Mouse (Mus musculus): ENCODE results near the gene Sptbn4. TPM values are rescaled to one million over a fixed set of nuclear protein-coding genes. Genes with fewer than 3 reads are reported as not detected.

Sptbn4 gene
- polyA plus RNA-seq, 1 experiment from 2014 or later = 0.28 TPM

DNA sequence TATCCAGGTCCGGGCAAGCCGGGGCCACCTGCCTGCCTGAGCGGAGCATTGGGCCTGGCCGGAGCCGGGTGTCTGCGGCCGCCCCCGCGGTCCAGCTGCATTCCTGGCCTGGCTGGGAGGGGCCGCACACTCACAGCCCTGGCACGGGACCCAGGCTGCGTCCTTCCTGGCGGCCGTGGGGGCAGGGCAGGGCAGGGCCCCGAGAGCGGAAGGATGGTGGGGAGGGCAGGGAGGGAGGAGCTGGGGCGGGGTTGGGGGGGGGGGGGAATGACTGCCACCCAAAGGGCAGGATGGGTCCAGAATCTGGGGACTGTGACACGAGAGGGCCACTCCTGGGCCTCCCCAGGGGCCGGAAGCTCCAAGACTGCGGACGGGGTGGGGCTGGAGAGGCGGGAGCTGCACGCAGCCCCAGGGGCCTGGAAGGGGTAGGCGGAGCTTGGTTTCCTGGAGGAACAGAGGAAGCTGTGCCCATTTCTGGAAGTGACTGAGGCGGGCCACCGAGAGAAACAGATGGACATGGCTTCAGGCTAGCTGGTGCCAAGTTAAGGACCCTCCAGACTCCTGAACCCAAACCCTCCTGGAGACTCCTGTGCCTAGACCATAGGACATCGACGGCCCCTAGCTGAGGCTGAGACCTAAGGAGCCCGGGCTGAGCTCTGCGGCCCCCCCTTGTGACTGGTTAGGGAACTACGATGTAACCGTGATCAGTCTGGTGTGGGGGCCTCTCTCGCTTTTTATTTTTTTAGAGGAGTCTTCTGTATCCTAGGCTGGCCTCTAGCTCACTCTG lies 43.2 kb upstream of the Sptbn4 start:
- peak; percentile 69 for TF ChIP-seq CTCF (IDR thresholded peaks at IDR 0.05; ENCODE audit: low read depth)
- H3K27me3 ChIP-seq (ENCODE audit: insufficient read depth, low read length) = no peaks in the 10 kb centered on the region

GRCm38 (mm10) chr7:27490227-27490542 lies 42.7 kb upstream of the Sptbn4 start:
- ATAC-seq (replicated peaks; ENCODE audit: low FRiP score, low read depth) = no peak
- H3K4me1 ChIP-seq (replicated peaks; ENCODE audit: insufficient read depth, low read length) = peaks cover 18% of the 10 kb centered on the region
- no peak for DNase-seq (ENCODE audit: low spot score)
- H3K36me3 ChIP-seq (ENCODE audit: insufficient read depth, low read length) = 0 out of 2 replicates have a peak, but pooled peaks cover 5% of the 10 kb centered on the region
- H3K27me3 ChIP-seq (ENCODE audit: insufficient read depth, low read length) = no peaks in the 10 kb centered on the region
- TF ChIP-seq CTCF (IDR thresholded peaks at IDR 0.05; ENCODE audit: low read depth) = no peak
- peak overlapping the region; percentile 55 for H3K9ac ChIP-seq (ENCODE audit: low read depth, low read length)
- peak overlapping the region; percentile 49 for H3K4me2 ChIP-seq (ENCODE audit: low read length)
- H3K27ac ChIP-seq = peak overlapping the region; percentile 94
- H3K4me3 ChIP-seq (replicated peaks; ENCODE audit: low read depth, low read length) = peak overlapping the region; percentile 27; the same call in 1 of the 2 replicates
- no peaks in the 10 kb centered on the region for H3K9me3 ChIP-seq (replicated peaks; ENCODE audit: low read length)
- 4% methylated on average over 4 of the region's 4 CpGs for WGBS

More for the DNA sequence above, 43.2 kb upstream of the Sptbn4 start:
- peak; percentile 96 for DNase-seq (ENCODE audit: low spot score)
- no peaks in the 10 kb centered on the region for H3K9me3 ChIP-seq (replicated peaks; ENCODE audit: low read length)
- peak; percentile 74 for ATAC-seq (replicated peaks; ENCODE audit: low FRiP score, low read depth)
- H3K4me3 ChIP-seq (replicated peaks; ENCODE audit: low read depth, low read length) = peak overlapping the region; percentile 27
- H3K4me1 ChIP-seq (replicated peaks; ENCODE audit: insufficient read depth, low read length) = peaks cover 16% of the 10 kb centered on the region
- peak overlapping the region; percentile 94 for H3K27ac ChIP-seq
- under 1% methylated on average over 31 of the region's 33 CpGs for WGBS
- peak overlapping the region; percentile 55 for H3K9ac ChIP-seq (ENCODE audit: low read depth, low read length)
- H3K4me2 ChIP-seq (ENCODE audit: low read length) = peak overlapping the region; percentile 49
- H3K36me3 ChIP-seq (ENCODE audit: insufficient read depth, low read length) = 0 out of 2 replicates have a peak, but pooled peaks cover 5% of the 10 kb centered on the region

GRCm38 (mm10) chr7:27489270-27489869 lies 41.9 kb upstream of the Sptbn4 start:
- no peak for TF ChIP-seq CTCF (IDR thresholded peaks at IDR 0.05; ENCODE audit: low read depth)
- H3K4me1 ChIP-seq (replicated peaks; ENCODE audit: insufficient read depth, low read length) = peaks cover 18% of the 10 kb centered on the region
- DNase-seq (ENCODE audit: low spot score) (no peak), ATAC-seq (replicated peaks; ENCODE audit: low FRiP score, low read depth) (no peak)
- peak overlapping the region; percentile 13; the same call in 1 of the 2 replicates for H3K4me2 ChIP-seq (ENCODE audit: low read length)
- H3K36me3 ChIP-seq (ENCODE audit: insufficient read depth, low read length) = 0 out of 2 replicates have a peak, but pooled peaks cover 5% of the 10 kb centered on the region
- H3K9me3 ChIP-seq (replicated peaks; ENCODE audit: low read length) = no peaks in the 10 kb centered on the region
- H3K27me3 ChIP-seq (ENCODE audit: insufficient read depth, low read length) = no peaks in the 10 kb centered on the region
- H3K4me3 ChIP-seq (replicated peaks; ENCODE audit: low read depth, low read length) = no peak overlapping the region
- peak overlapping the region; percentile 94 for H3K27ac ChIP-seq
- 90% methylated on average over 25 of the region's 25 CpGs for WGBS
- H3K9ac ChIP-seq (ENCODE audit: low read depth, low read length) = no peak overlapping the region

- H3K36me3 ChIP-seq (ENCODE audit: insufficient read depth, low read length) = 0 out of 2 replicates have a peak, but pooled peaks cover 5% of the 10 kb centered on the region
- DNase-seq (ENCODE audit: low spot score) = peak; percentile 70
Observed at GRCm38 (mm10) chr7:27487740-27488268, 40.3 kb upstream of the Sptbn4 start.

DNA sequence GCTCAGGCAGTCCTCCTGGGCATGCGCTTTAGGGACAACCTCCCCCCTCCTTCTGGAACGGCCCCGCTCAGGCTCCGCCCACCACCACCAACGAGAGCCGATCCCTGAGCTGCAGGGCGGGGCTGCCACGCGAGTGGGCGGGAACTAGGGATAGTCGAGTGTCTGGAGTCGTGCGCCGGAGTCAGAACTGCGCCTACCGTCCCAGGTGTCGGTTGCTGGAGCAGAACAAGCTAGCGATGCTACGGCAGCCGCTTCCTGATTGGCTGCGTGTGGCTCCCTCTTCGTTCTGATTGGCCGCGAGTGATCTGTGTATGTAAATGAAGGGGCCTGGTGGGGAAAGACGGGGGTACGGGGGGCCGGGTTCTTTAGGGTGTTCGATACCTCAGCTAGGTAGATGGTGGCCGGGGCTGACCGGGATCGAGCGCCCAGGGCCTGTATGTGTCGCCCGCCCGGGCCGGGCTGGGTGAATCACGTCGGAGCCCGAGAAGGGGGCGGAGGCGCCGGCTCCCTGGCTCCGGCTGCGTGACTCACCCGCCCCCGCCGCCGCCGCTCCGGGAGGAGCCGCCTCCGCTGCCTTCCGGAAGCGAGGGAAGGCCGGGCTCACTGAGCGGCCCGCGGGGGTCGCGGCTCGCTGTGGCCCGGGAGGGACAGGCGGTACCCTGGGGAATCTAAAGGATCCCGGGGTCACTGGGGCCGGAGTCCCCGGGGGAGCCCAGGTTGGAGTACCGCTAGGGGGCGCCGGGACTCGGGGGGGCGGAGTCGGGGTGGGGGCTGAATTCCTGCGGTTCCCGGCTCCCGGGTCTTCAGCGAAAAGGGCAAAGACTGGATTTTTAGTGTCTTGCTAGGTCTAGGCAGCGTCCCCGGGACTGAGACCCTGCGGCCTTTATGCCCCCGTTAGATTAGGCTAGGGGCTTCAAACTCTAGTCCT lies 39.5 kb upstream of the Sptbn4 start, which contains the start of gene Sertad1:
Gene Sertad1, plus strand, starts transcription at position 141 of the 928 bp plus-strand sequence.
- Histone ChIP-seq H3K27ac (peak within 1 kb of the TSS; percentile 97), H3K9ac (ENCODE audit: low read depth, low read length) (peak within 1 kb of the TSS; percentile 82), H3K4me2 (ENCODE audit: low read length) (peak within 1 kb of the TSS; percentile 85), H3K4me3 (replicated peaks; ENCODE audit: low read depth, low read length) (peak within 1 kb of the TSS; percentile 61), H3K9me3 (replicated peaks; ENCODE audit: low read length) (no peaks in the 10 kb centered on the region), H3K27me3 (ENCODE audit: insufficient read depth, low read length) (no peaks in the 10 kb centered on the region), H3K4me1 (replicated peaks; ENCODE audit: insufficient read depth, low read length) (peaks cover 18% of the 10 kb centered on the region), H3K36me3 (ENCODE audit: insufficient read depth, low read length) (0 out of 2 replicates have a peak, but pooled peaks cover 5% of the 10 kb centered on the region)
- WGBS = 1% methylated on average over 67 of the region's 80 CpGs
- peak; percentile 60 for TF ChIP-seq CTCF (IDR thresholded peaks at IDR 0.05; ENCODE audit: low read depth)
- peak; percentile 99 for DNase-seq (ENCODE audit: low spot score)
- peak; percentile 94 for ATAC-seq (replicated peaks; ENCODE audit: low FRiP score, low read depth)

More at GRCm38 (mm10) chr7:27487740-27488268, 40.3 kb upstream of the Sptbn4 start:
- Histone ChIP-seq H3K9ac (ENCODE audit: low read depth, low read length) (peak overlapping the region; percentile 82), H3K4me1 (replicated peaks; ENCODE audit: insufficient read depth, low read length) (peaks cover 18% of the 10 kb centered on the region), H3K9me3 (replicated peaks; ENCODE audit: low read length) (no peaks in the 10 kb centered on the region), H3K27me3 (ENCODE audit: insufficient read depth, low read length) (no peaks in the 10 kb centered on the region), H3K27ac (peak overlapping the region; percentile 97), H3K4me2 (ENCODE audit: low read length) (peak overlapping the region; percentile 85), H3K4me3 (replicated peaks; ENCODE audit: low read depth, low read length) (peak overlapping the region; percentile 61)
- no peak for TF ChIP-seq CTCF (IDR thresholded peaks at IDR 0.05; ENCODE audit: low read depth)
- ATAC-seq (replicated peaks; ENCODE audit: low FRiP score, low read depth) = no peak
- 2% methylated on average over 13 of the region's 13 CpGs for WGBS

Data from kidney, postnatal 0 days (tissue).